Mouse (Mus musculus): ENCODE results near the gene Cd96. TPM values are rescaled to one million over a fixed set of nuclear protein-coding genes. Genes with fewer than 3 reads are reported as not detected.

Gene Cd96
- total and polyA plus RNA-seq, 2 experiments = 0.18 TPM; not detected in 1

DNA sequence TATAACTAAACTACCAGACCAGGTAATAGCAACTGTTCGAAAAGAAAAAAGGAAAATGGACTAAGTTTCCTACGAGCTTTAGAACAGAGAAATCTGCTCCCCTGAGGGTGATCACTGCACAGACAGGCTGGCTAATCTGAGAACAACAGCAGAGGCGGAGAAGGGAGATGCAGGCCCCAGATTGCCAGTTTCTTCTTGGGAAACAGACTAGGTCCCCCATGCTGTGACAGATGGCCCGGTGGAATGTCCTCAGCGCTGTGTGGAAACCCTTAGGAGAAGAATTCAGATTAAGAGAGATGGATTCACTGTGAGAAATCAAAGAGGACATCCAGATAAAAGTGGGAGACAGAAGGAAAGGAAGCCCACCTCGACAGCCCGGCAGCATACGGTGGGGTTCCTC lies 10.5 kb downstream of the Cd96 start:
- Histone ChIP-seq H3K4me1 (ENCODE audit: control insufficient read depth, insufficient read depth, low read length) (no peaks in the 10 kb centered on the region), H3K9ac (ENCODE audit: low read depth, low read length) (no peak overlapping the region), H3K36me3 (ENCODE audit: control insufficient read depth, insufficient read depth, low read length) (no peaks in the 10 kb centered on the region), H3K4me3 (ENCODE audit: insufficient read depth, low read depth, low read length) (no peak overlapping the region), H3K27me3 (ENCODE audit: control insufficient read depth, insufficient read depth, low read length) (no peaks in the 10 kb centered on the region), H3K27ac (replicated peaks; ENCODE audit: insufficient read depth, low read depth, low read length) (no peak overlapping the region), H3K79me2 (ENCODE audit: control insufficient read depth, insufficient read depth, low read length) (no peaks in the 10 kb centered on the region)
- TF ChIP-seq POLR2A (IDR thresholded peaks at IDR 0.05; ENCODE audit: extremely low read depth, insufficient read depth, low read length) = no peak
- TF ChIP-seq CTCF (IDR thresholded peaks at IDR 0.05; ENCODE audit: low read depth, low read length) = no peak
- DNase-seq (ENCODE audit: extremely low read depth, low read depth, low spot score) = no peak
- 67% methylated on average over 8 of the region's 8 CpGs for WGBS

DNA sequence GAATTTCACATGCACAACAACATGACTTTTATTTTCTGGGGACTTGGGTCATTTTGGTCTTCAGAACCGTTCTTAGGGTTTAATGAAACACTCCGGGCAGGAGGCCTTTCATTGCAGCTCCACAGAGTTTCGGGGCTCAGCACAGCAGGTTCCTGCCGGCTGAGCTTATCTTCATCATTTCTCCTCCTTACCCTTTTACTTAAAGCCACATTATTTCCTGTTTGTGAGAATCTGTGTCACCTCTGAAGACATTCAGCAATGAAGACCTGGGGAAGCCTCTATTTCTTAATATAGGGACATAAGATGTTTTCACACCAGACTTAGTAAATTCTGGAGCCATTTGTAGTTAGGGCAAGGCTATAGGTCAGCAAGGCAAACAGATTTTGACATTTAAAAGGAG lies 12.6 kb downstream of the Cd96 start:
- H3K36me3 ChIP-seq (ENCODE audit: control insufficient read depth, insufficient read depth, low read length) = no peaks in the 10 kb centered on the region
- no peaks in the 10 kb centered on the region for H3K79me2 ChIP-seq (ENCODE audit: control insufficient read depth, insufficient read depth, low read length)
- WGBS = 85% methylated on average over 4 of the region's 4 CpGs
- H3K27me3 ChIP-seq (ENCODE audit: control insufficient read depth, insufficient read depth, low read length) = no peaks in the 10 kb centered on the region
- TF ChIP-seq POLR2A (IDR thresholded peaks at IDR 0.05; ENCODE audit: extremely low read depth, insufficient read depth, low read length) (no peak), CTCF (IDR thresholded peaks at IDR 0.05; ENCODE audit: low read depth, low read length) (no peak)
- no peak for DNase-seq (ENCODE audit: extremely low read depth, low read depth, low spot score)
- no peak overlapping the region for H3K4me3 ChIP-seq (ENCODE audit: insufficient read depth, low read depth, low read length)
- no peaks in the 10 kb centered on the region for H3K4me1 ChIP-seq (ENCODE audit: control insufficient read depth, insufficient read depth, low read length)
- H3K27ac ChIP-seq (replicated peaks; ENCODE audit: insufficient read depth, low read depth, low read length) = no peak overlapping the region
- H3K9ac ChIP-seq (ENCODE audit: low read depth, low read length) = no peak overlapping the region

DNA sequence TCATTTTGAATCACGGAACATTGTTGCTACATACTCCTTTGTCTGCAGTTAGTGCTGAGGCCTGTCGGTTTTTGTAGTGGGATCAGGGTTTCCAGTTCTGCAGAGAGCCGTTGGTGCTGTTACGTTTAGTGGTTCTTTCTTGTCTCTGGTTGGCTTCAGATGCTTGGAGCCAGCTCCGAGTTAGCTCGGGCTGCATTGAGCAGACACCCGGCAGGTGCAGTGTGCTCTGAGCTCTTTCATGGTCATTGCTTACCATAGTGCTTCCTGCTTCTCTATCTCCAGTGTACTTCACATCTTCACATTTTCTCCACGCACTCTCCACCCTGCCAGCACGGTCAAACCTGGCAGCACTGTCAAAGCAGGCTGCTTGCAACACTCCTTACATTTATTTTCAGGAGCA lies 15.6 kb downstream of the Cd96 start:
- no peak overlapping the region for H3K4me3 ChIP-seq (ENCODE audit: insufficient read depth, low read depth, low read length)
- no peak overlapping the region for H3K9ac ChIP-seq (ENCODE audit: low read depth, low read length)
- no peak for TF ChIP-seq CTCF (IDR thresholded peaks at IDR 0.05; ENCODE audit: low read depth, low read length)
- no peak for TF ChIP-seq POLR2A (IDR thresholded peaks at IDR 0.05; ENCODE audit: extremely low read depth, insufficient read depth, low read length)
- no peaks in the 10 kb centered on the region for H3K36me3 ChIP-seq (ENCODE audit: control insufficient read depth, insufficient read depth, low read length)
- 81% methylated on average over 9 of the region's 9 CpGs for WGBS
- no peak overlapping the region for H3K27ac ChIP-seq (replicated peaks; ENCODE audit: insufficient read depth, low read depth, low read length)
- H3K4me1 ChIP-seq (ENCODE audit: control insufficient read depth, insufficient read depth, low read length) = peaks cover 7% of the 10 kb centered on the region
- no peaks in the 10 kb centered on the region for H3K79me2 ChIP-seq (ENCODE audit: control insufficient read depth, insufficient read depth, low read length)
- H3K27me3 ChIP-seq (ENCODE audit: control insufficient read depth, insufficient read depth, low read length) = no peaks in the 10 kb centered on the region
- no peak for DNase-seq (ENCODE audit: extremely low read depth, low read depth, low spot score)

DNA sequence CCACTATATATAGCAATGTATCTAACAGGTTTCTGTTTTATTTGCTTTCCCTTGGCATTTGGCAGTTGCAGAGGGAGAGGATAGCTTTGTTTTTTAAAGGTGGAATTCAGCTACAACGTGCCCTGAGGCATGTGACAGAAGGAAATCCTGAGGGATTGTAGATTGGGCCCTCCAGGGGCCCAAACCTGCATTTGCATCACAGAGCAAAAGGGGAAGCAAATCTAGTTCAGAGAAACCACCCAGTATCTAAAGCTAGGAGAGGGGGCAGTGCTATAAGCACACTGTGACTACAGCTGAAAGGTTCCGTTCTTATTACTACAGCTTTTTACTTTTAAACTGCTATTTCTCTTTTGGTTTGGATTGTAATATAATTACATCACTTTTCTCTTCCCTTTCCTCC lies 18.3 kb downstream of the Cd96 start:
- no peak overlapping the region for H3K9ac ChIP-seq (ENCODE audit: low read depth, low read length)
- no peak overlapping the region for H3K4me3 ChIP-seq (ENCODE audit: insufficient read depth, low read depth, low read length)
- H3K27ac ChIP-seq (replicated peaks; ENCODE audit: insufficient read depth, low read depth, low read length) = no peak overlapping the region
- TF ChIP-seq POLR2A (IDR thresholded peaks at IDR 0.05; ENCODE audit: extremely low read depth, insufficient read depth, low read length) = no peak
- TF ChIP-seq CTCF (IDR thresholded peaks at IDR 0.05; ENCODE audit: low read depth, low read length) = no peak
- no peaks in the 10 kb centered on the region for H3K79me2 ChIP-seq (ENCODE audit: control insufficient read depth, insufficient read depth, low read length)
- 58% methylated on average over 2 of the region's 2 CpGs for WGBS
- no peaks in the 10 kb centered on the region for H3K36me3 ChIP-seq (ENCODE audit: control insufficient read depth, insufficient read depth, low read length)
- no peak for DNase-seq (ENCODE audit: extremely low read depth, low read depth, low spot score)
- H3K4me1 ChIP-seq (ENCODE audit: control insufficient read depth, insufficient read depth, low read length) = peaks cover 11% of the 10 kb centered on the region
- no peaks in the 10 kb centered on the region for H3K27me3 ChIP-seq (ENCODE audit: control insufficient read depth, insufficient read depth, low read length)

DNA sequence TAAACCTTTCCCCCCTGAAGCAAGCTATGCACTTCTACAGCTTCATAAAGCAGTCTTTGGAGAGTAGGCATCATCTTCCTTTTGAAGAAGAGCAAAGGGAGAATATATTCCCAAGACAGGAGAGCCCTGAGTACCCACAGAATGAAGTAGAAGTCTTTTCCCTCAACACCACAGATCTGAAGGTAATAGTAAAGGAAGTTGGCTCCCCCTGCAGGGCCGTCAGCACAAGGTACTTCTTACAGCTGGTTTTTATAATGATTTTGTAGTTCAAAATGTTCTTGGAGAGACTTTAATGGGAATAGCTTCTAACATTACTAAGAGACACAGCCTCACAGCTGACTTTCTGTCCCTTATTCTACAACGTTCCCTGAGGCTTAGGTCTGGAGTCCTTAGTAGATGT lies 19.8 kb downstream of the Cd96 start:
- Histone ChIP-seq H3K36me3 (ENCODE audit: control insufficient read depth, insufficient read depth, low read length) (no peaks in the 10 kb centered on the region), H3K9ac (ENCODE audit: low read depth, low read length) (no peak overlapping the region), H3K4me3 (ENCODE audit: insufficient read depth, low read depth, low read length) (no peak overlapping the region), H3K27ac (replicated peaks; ENCODE audit: insufficient read depth, low read depth, low read length) (no peak overlapping the region), H3K4me1 (ENCODE audit: control insufficient read depth, insufficient read depth, low read length) (peaks cover 11% of the 10 kb centered on the region), H3K79me2 (ENCODE audit: control insufficient read depth, insufficient read depth, low read length) (no peaks in the 10 kb centered on the region), H3K27me3 (ENCODE audit: control insufficient read depth, insufficient read depth, low read length) (no peaks in the 10 kb centered on the region)
- TF ChIP-seq POLR2A (IDR thresholded peaks at IDR 0.05; ENCODE audit: extremely low read depth, insufficient read depth, low read length) (no peak), CTCF (IDR thresholded peaks at IDR 0.05; ENCODE audit: low read depth, low read length) (peak; percentile 27; the same call in 1 of the 2 replicates)
- peak; percentile 43 for DNase-seq (ENCODE audit: extremely low read depth, low read depth, low spot score)
- WGBS = 41% methylated on average over 2 of the region's 2 CpGs

DNA sequence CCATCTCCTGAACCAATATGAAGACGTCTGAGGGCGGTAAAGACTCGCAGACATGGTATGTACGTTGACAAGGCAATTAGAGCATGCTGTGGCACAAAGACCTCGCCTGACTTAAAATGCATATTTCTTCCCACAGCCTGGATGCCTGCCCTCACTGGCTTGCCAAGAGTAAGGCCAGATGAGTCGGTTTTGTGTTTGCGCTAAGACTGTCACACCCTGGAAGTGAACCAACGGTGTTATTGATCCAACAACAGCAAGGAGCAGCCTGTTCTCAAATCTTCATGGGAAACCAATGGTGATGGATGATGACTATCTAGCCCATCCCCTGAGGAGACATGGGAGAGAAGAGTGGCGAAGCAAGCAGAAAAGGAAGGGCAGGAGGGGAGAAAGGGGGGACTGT lies 22.6 kb downstream of the Cd96 start:
- Histone ChIP-seq H3K79me2 (ENCODE audit: control insufficient read depth, insufficient read depth, low read length) (no peaks in the 10 kb centered on the region), H3K9ac (ENCODE audit: low read depth, low read length) (no peak overlapping the region), H3K36me3 (ENCODE audit: control insufficient read depth, insufficient read depth, low read length) (no peaks in the 10 kb centered on the region), H3K27ac (replicated peaks; ENCODE audit: insufficient read depth, low read depth, low read length) (no peak overlapping the region), H3K4me3 (ENCODE audit: insufficient read depth, low read depth, low read length) (no peak overlapping the region), H3K4me1 (ENCODE audit: control insufficient read depth, insufficient read depth, low read length) (peaks cover 14% of the 10 kb centered on the region), H3K27me3 (ENCODE audit: control insufficient read depth, insufficient read depth, low read length) (no peaks in the 10 kb centered on the region)
- DNase-seq (ENCODE audit: extremely low read depth, low read depth, low spot score) = peak; percentile 84
- 43% methylated on average over 9 of the region's 9 CpGs for WGBS
- no peak for TF ChIP-seq POLR2A (IDR thresholded peaks at IDR 0.05; ENCODE audit: extremely low read depth, insufficient read depth, low read length)
- no peak for TF ChIP-seq CTCF (IDR thresholded peaks at IDR 0.05; ENCODE audit: low read depth, low read length)
